Mouse (Mus musculus) stomach, postnatal 0 days (tissue): ENCODE results near the gene Rap1gap2.

Experiments used
- CTCF ChIP-seq: IDR thresholded peaks from 2 replicates; pipeline ENCODE4 v1.5.1; 2016; ENCODE audit warnings: antibody characterized with exemption, low read depth, mild to moderate bottlenecking, moderate library complexity
- EP300 ChIP-seq: optimal IDR thresholded peaks from 2 replicates; pipeline ENCODE3; 2016; ENCODE audit warnings: antibody characterized with exemption

DNA sequence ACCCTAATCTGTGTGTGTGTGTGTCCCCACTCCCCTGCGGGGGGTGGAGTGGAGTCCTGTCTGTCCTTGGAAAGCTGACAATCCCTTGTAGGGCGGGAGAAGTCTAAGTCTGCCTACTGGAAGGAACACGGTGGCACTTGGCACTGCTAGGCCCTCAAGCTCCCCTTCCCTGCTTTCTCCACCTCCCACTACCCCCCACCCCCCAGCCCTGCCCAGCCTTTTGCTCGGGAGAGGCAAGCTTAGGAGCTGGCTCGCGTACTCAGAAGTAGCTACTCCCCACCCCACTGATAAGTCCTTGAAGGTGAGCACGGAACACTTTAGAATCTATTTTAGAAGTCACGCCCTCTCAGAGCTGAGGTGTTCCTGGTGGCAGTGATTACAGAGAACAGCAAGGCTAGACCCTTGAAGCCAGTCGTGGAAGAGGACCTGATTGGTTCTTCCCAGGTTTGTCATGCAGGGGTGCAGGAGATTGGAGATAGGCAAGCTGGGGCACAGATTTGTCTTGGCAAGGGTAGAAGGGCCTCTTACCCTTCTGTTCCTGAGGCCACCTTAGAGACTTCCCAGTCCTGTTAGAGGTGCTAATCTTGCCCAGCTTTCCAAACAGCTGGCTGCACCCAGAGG, 28.2 kb upstream of the Rap1gap2 start:
- no peak for TF ChIP-seq CTCF
- peak; percentile 21 for TF ChIP-seq EP300
